Mouse (Mus musculus) naive thymus-derived CD4-positive, alpha-beta T cell, adult 5 months (primary cell): ENCODE data around the gene Hacd2. TPM values are rescaled to one million over a fixed set of nuclear protein-coding genes. Genes with fewer than 3 reads are reported as not detected.

Experiments used
- polyA plus RNA-seq: library from polyadenylated mRNA; unstranded; fragments of 100-300 nt; shearing (Covaris generic); gene quantifications from one replicate; pipeline ENCODE4 v1.2.1, GENCODE M21; 2017

Hacd2 gene
- 45.3 TPM for polyA plus RNA-seq

GRCm38 (mm10) chr16:35022242-35023137, at the start of gene Hacd2:
TSS of gene Hacd2 (plus strand) at chr16:35022428.

GRCm38 (mm10) chr16:35154641-35155390, 132.6 kb downstream of the Hacd2 start, which contains the start of gene Adcy5:
TSS of gene Adcy5 (plus strand) at chr16:35154877.

Other genes with a start within 250 kb of the Hacd2 start
- gene Adcy5, start 132.4 kb downstream of the Hacd2 start, polyA plus RNA-seq: not detected